Mouse (Mus musculus): ENCODE data around the gene Adcy7. TPM values are rescaled to one million over a fixed set of nuclear protein-coding genes. Genes with fewer than 3 reads are reported as not detected.

Gene Adcy7
- polyA plus RNA-seq, 1 experiment = 5.4 TPM

DNA sequence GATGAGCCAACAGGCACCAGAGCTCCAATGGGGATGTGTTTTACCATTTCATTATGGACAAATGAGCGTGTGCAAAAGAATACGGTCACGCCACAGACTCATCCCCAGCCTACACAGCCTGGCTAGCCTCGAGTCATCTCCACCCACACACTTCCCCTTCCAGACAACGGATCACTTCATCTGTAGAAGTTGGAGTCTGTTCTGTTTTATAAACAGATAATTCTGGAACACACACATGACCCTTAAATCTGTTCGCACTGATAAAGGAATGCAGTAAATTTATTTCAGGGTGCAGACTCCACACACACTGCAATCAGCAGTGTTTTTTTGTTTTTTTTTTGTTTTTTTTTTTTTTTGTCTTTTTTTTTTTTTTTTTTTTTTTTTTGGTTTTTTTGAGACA, 7.5 kb downstream of the Adcy7 start:
- TF ChIP-seq POLR2A (IDR thresholded peaks at IDR 0.05; ENCODE audit: borderline replicate concordance, insufficient read depth, low read length) = no peak
- no peak for DNase-seq
- H3K27me3 ChIP-seq (ENCODE audit: control insufficient read depth, insufficient read depth, low read length) = no peaks in the 10 kb centered on the region
- no peaks in the 10 kb centered on the region for H3K4me1 ChIP-seq (ENCODE audit: control insufficient read depth, insufficient read depth, low read length)
- no peak overlapping the region for H3K4me3 ChIP-seq (replicated peaks; ENCODE audit: insufficient read depth, low read depth, low read length)
- WGBS = 71% methylated on average over 6 of the region's 6 CpGs
- H3K27ac ChIP-seq (ENCODE audit: insufficient read depth, low read length) = no peak overlapping the region

GRCm38 (mm10) chr8:88280904-88281303, 8.7 kb downstream of the Adcy7 start:
- 62% methylated on average over 7 of the region's 7 CpGs for WGBS
- TF ChIP-seq POLR2A (IDR thresholded peaks at IDR 0.05; ENCODE audit: borderline replicate concordance, insufficient read depth, low read length) (no peak), CTCF (IDR thresholded peaks at IDR 0.05; ENCODE audit: borderline replicate concordance, insufficient read depth, low read depth, low read length) (no peak)

DNA sequence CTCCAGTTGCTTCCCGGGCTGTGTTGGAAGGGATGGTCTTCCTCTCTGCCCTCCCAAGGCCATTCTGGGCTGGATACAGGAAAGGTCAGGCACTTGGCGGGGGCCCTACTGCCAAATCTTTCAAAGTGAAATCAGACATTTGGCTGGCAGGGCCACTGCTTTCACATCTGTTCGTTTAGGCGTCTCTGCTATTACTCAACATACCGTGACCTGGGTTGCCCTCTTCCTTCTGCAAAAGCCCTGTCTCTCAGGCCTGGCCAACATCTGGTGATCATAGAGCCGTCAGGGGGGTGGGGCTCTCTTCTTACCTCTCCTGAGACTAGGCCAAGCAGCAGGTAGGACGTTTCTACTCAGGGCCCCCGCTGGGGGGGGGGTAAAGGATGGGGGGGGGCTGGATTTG, 10.5 kb downstream of the Adcy7 start:
- TF ChIP-seq CTCF (IDR thresholded peaks at IDR 0.05; ENCODE audit: borderline replicate concordance, insufficient read depth, low read depth, low read length) (no peak), POLR2A (IDR thresholded peaks at IDR 0.05; ENCODE audit: borderline replicate concordance, insufficient read depth, low read length) (no peak)
- no peaks in the 10 kb centered on the region for H3K4me1 ChIP-seq (ENCODE audit: control insufficient read depth, insufficient read depth, low read length)
- H3K4me3 ChIP-seq (replicated peaks; ENCODE audit: insufficient read depth, low read depth, low read length) = no peak overlapping the region
- no peaks in the 10 kb centered on the region for H3K27me3 ChIP-seq (ENCODE audit: control insufficient read depth, insufficient read depth, low read length)
- DNase-seq = no peak
- H3K27ac ChIP-seq (ENCODE audit: insufficient read depth, low read length) = no peak overlapping the region
- WGBS = 44% methylated on average over 8 of the region's 8 CpGs

More at GRCm38 (mm10) chr8:88280904-88281303, 8.7 kb downstream of the Adcy7 start:
- no peak overlapping the region for H3K27ac ChIP-seq (ENCODE audit: insufficient read depth, low read length)
- no peaks in the 10 kb centered on the region for H3K27me3 ChIP-seq (ENCODE audit: control insufficient read depth, insufficient read depth, low read length)
- no peak overlapping the region for H3K4me3 ChIP-seq (replicated peaks; ENCODE audit: insufficient read depth, low read depth, low read length)
- H3K4me1 ChIP-seq (ENCODE audit: control insufficient read depth, insufficient read depth, low read length) = no peaks in the 10 kb centered on the region
- no peak for DNase-seq

DNA sequence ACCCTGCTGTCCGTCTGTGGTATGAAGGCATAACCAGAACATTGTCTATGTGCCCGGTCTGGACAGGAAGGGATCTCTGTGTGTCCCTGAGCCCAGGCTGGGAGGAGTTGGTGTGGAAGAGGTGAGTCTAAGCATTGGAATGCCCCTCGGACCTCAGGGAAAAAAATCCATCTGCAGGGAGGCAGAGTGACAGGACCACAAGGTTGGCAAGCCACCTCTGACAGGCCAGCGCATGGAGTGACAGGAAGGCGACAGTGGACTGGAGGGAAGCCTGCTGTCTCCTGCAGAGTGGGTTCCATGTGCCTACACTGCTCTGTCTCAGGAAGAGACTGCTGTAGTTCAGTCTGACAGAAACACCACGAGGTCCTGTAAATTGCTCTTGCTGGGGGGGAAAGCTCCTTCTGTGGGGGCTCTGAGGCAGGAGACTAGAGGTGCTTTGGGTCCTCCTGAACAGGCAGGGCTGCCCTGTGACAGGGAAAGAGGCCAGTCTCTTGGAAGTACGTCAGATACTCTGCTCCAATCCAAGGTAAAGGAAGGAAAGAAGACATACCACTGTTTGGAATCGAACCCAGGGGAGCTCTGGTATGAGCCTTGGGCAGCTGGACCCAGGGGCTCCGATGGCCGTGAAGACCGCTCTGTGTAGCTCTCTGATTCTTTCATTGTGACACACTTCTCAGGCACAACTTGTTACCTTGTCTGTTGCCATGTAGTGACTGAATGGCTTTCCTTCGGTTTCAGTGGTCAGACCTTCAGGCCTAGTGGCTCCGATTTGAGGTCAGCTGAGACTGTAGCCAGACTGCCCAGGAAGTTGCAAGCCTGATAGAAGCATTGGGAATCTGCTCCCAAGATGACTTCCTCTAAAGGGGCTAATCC, 11.3 kb downstream of the Adcy7 start:
- TF ChIP-seq POLR2A (IDR thresholded peaks at IDR 0.05; ENCODE audit: borderline replicate concordance, insufficient read depth, low read length) (no peak), CTCF (IDR thresholded peaks at IDR 0.05; ENCODE audit: borderline replicate concordance, insufficient read depth, low read depth, low read length) (no peak)
- H3K27ac ChIP-seq (ENCODE audit: insufficient read depth, low read length) = no peak overlapping the region
- 77% methylated on average over 13 of the region's 13 CpGs for WGBS
- no peaks in the 10 kb centered on the region for H3K4me1 ChIP-seq (ENCODE audit: control insufficient read depth, insufficient read depth, low read length)
- H3K27me3 ChIP-seq (ENCODE audit: control insufficient read depth, insufficient read depth, low read length) = no peaks in the 10 kb centered on the region
- no peak for DNase-seq
- no peak overlapping the region for H3K4me3 ChIP-seq (replicated peaks; ENCODE audit: insufficient read depth, low read depth, low read length)

DNA sequence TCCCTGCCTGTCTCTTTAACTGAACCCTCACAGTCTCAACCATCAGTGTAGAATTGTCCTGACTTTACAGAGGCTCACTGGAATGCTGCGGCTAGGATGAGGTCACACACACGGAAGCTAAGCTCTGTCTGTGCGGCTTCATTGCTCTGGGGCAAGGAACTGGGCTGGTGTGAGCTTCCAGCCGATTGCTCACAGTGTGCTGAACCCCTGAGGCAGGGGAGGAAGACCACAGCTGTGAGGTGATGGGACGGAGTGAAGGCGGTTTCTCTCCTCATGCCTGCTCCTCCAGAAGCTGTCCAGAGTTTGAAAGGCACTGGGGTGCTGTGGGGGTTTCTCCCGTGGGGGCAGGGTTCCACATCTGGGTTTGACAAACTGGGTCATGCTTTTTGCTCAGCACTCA, 12.5 kb downstream of the Adcy7 start:
- WGBS = 63% methylated on average over 7 of the region's 7 CpGs
- DNase-seq = no peak
- Histone ChIP-seq H3K27me3 (ENCODE audit: control insufficient read depth, insufficient read depth, low read length) (no peaks in the 10 kb centered on the region), H3K4me3 (replicated peaks; ENCODE audit: insufficient read depth, low read depth, low read length) (no peak overlapping the region), H3K27ac (ENCODE audit: insufficient read depth, low read length) (no peak overlapping the region), H3K4me1 (ENCODE audit: control insufficient read depth, insufficient read depth, low read length) (no peaks in the 10 kb centered on the region)
- TF ChIP-seq CTCF (IDR thresholded peaks at IDR 0.05; ENCODE audit: borderline replicate concordance, insufficient read depth, low read depth, low read length) (no peak), POLR2A (IDR thresholded peaks at IDR 0.05; ENCODE audit: borderline replicate concordance, insufficient read depth, low read length) (no peak)

DNA sequence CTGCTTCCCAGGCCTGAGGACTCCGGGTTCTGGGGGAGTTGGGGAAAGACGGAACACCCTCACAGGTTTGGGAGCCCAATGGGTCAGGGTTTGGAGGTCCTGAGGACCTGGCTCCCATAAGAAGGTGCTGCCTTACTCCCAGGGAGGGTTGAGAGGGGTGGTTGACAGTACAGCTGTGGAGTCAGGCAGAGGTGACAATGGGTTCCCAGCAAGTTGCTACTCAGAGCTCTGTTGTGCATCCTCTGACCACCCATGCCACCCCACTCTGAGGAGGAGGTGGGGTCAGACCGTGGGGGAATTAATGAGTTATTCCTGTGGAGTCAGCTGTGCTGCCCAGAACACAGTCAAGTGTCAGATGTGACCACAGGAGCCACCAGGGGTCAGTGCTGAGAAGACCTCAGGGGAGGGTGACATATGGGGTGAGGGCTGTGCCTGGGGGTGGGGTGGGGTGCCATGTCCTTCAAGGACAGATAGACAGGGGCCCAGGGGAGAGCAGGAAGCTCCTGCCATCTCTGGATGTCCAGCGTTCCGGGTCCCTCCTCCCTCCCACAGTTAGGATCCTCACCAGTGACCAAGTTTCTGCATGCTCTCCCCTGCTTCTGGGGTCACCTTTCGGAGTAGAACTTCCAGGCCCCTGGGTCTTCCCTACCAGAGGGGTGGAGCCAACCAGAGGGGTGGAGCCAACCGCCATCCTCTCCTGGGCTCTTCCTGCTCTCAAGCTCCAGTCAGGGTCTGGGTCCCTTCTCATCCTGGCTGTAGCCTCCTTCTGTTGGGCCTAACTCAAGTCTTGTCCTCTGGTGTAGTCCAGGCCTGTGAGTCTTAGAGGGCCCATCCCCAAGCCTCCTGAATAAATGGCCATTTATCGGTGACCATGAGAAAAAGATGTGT, 13.5 kb downstream of the Adcy7 start:
- Histone ChIP-seq H3K27me3 (ENCODE audit: control insufficient read depth, insufficient read depth, low read length) (no peaks in the 10 kb centered on the region), H3K4me1 (ENCODE audit: control insufficient read depth, insufficient read depth, low read length) (no peaks in the 10 kb centered on the region), H3K4me3 (replicated peaks; ENCODE audit: insufficient read depth, low read depth, low read length) (no peak overlapping the region), H3K27ac (ENCODE audit: insufficient read depth, low read length) (no peak overlapping the region)
- WGBS = 88% methylated on average over 8 of the region's 8 CpGs
- no peak for DNase-seq
- TF ChIP-seq POLR2A (IDR thresholded peaks at IDR 0.05; ENCODE audit: borderline replicate concordance, insufficient read depth, low read length) (no peak), CTCF (IDR thresholded peaks at IDR 0.05; ENCODE audit: borderline replicate concordance, insufficient read depth, low read depth, low read length) (peak; percentile 9; the same call in 1 of the 2 replicates)

- H3K27ac ChIP-seq (ENCODE audit: insufficient read depth, low read length) = no peak overlapping the region
- H3K27me3 ChIP-seq (ENCODE audit: control insufficient read depth, insufficient read depth, low read length) = no peaks in the 10 kb centered on the region
- WGBS = 79% methylated on average over 14 of the region's 14 CpGs
- no peak for TF ChIP-seq CTCF (IDR thresholded peaks at IDR 0.05; ENCODE audit: borderline replicate concordance, insufficient read depth, low read depth, low read length)
- no peak for TF ChIP-seq POLR2A (IDR thresholded peaks at IDR 0.05; ENCODE audit: borderline replicate concordance, insufficient read depth, low read length)
- H3K4me1 ChIP-seq (ENCODE audit: control insufficient read depth, insufficient read depth, low read length) = no peaks in the 10 kb centered on the region
- DNase-seq = no peak
- no peak overlapping the region for H3K4me3 ChIP-seq (replicated peaks; ENCODE audit: insufficient read depth, low read depth, low read length)
Measured at GRCm38 (mm10) chr8:88286421-88286960, 14.3 kb downstream of the Adcy7 start.

Measured in cerebellum, adult 2 months (tissue).